Mouse (Mus musculus): Measurements from ENCODE around the gene Ralgapb.

DNA sequence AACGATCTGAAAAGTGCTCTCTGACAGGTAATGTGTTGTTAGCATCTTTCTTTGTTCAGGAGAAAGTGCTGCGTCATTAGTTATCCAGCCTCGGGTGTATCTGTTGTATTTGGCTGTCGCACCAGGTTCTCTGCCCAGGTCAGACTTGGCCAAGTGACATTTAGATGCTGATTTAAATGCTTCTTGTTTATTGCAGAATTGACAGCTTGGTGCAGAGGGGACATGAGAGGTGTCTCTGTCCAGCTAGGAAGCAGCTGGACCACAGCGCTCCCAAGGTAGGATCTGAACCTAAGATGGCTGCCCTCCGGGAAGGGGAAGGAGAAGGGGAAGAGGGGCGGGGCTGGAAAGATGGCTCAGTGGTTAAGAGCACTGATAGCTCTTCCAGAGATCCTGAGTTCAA, 32.9 kb upstream of the Ralgapb start:
- no peak for TF ChIP-seq CTCF (IDR thresholded peaks at IDR 0.05; ENCODE audit: low read depth, low read length)
- TF ChIP-seq POLR2A (IDR thresholded peaks at IDR 0.05; ENCODE audit: borderline replicate concordance, low read depth, low read length), result no peak

Data from bone marrow macrophage, adult 2 months (primary cell).